Mouse (Mus musculus): Measurements from ENCODE around the gene Msh4. TPM values are rescaled to one million over a fixed set of nuclear protein-coding genes. Genes with fewer than 3 reads are reported as not detected.

Gene Msh4
- polyA plus RNA-seq, 1 experiment from 2014 or later: 0.13 TPM

GRCm38 (mm10) chr3:153908919-153909318, 3.0 kb upstream of the Msh4 start:
- 78% methylated on average over 5 of the region's 5 CpGs for WGBS
- peaks cover 64% of the 10 kb centered on the region for H3K36me3 ChIP-seq
- no peak overlapping the region for H3K9ac ChIP-seq (replicated peaks)
- no peak overlapping the region for H3K4me3 ChIP-seq (replicated peaks)
- no peak overlapping the region for H3K27ac ChIP-seq (replicated peaks)
- H3K4me1 ChIP-seq: peaks cover 50% of the 10 kb centered on the region
- no peaks in the 10 kb centered on the region for H3K9me3 ChIP-seq (replicated peaks)
- no peaks in the 10 kb centered on the region for H3K27me3 ChIP-seq (replicated peaks)
- no peak overlapping the region for H3K4me2 ChIP-seq
- no peak for ATAC-seq (ENCODE audit: low FRiP score)

GRCm38 (mm10) chr3:153905251-153906135, 445 bp downstream of the Msh4 start:
- Histone ChIP-seq H3K27ac (replicated peaks) (no peak overlapping the region), H3K27me3 (replicated peaks) (no peaks in the 10 kb centered on the region), H3K4me3 (replicated peaks) (no peak overlapping the region), H3K9ac (replicated peaks) (no peak overlapping the region), H3K36me3 (peaks cover 66% of the 10 kb centered on the region), H3K4me2 (no peak overlapping the region), H3K4me1 (peaks cover 26% of the 10 kb centered on the region), H3K9me3 (replicated peaks) (no peaks in the 10 kb centered on the region)
- 0 out of 2 replicates have a peak, but pooled peaks have one; percentile 12 for ATAC-seq (ENCODE audit: low FRiP score)
- WGBS: 84% methylated on average over 49 of the region's 49 CpGs

GRCm38 (mm10) chr3:153904586-153904985, 1.4 kb downstream of the Msh4 start:
- ATAC-seq (ENCODE audit: low FRiP score): no peak; the same call in 1 of the 2 replicates

GRCm38 (mm10) chr3:153902595-153902994, 3.3 kb downstream of the Msh4 start:
- H3K27me3 ChIP-seq (replicated peaks): no peaks in the 10 kb centered on the region
- no peak for ATAC-seq (ENCODE audit: low FRiP score)
- H3K4me1 ChIP-seq: no peaks in the 10 kb centered on the region
- H3K4me2 ChIP-seq: no peak overlapping the region
- H3K9me3 ChIP-seq (replicated peaks): no peaks in the 10 kb centered on the region
- no peak overlapping the region for H3K9ac ChIP-seq (replicated peaks)
- H3K27ac ChIP-seq (replicated peaks): no peak overlapping the region
- no peak overlapping the region for H3K4me3 ChIP-seq (replicated peaks)
- WGBS: 72% methylated on average over 3 of the region's 3 CpGs
- peaks cover 39% of the 10 kb centered on the region for H3K36me3 ChIP-seq

More at GRCm38 (mm10) chr3:153904586-153904985, 1.4 kb downstream of the Msh4 start:
- H3K9me3 ChIP-seq (replicated peaks): no peaks in the 10 kb centered on the region
- H3K4me1 ChIP-seq: peaks cover 18% of the 10 kb centered on the region
- H3K27me3 ChIP-seq (replicated peaks): no peaks in the 10 kb centered on the region
- no peak overlapping the region for H3K4me3 ChIP-seq (replicated peaks)
- no peak overlapping the region for H3K9ac ChIP-seq (replicated peaks)
- no peak overlapping the region for H3K4me2 ChIP-seq
- H3K36me3 ChIP-seq: peaks cover 57% of the 10 kb centered on the region
- H3K27ac ChIP-seq (replicated peaks): no peak overlapping the region
- WGBS: 73% methylated on average over 6 of the region's 6 CpGs

GRCm38 (mm10) chr3:153901904-153902303, 4.0 kb downstream of the Msh4 start:
- Histone ChIP-seq H3K4me1 (no peaks in the 10 kb centered on the region), H3K27ac (replicated peaks) (no peak overlapping the region), H3K27me3 (replicated peaks) (no peaks in the 10 kb centered on the region), H3K9me3 (replicated peaks) (no peaks in the 10 kb centered on the region), H3K4me3 (replicated peaks) (no peak overlapping the region), H3K4me2 (no peak overlapping the region), H3K9ac (replicated peaks) (no peak overlapping the region), H3K36me3 (peaks cover 36% of the 10 kb centered on the region)
- 88% methylated on average over 1 of the region's 1 CpGs for WGBS
- no peak for ATAC-seq (ENCODE audit: low FRiP score)

- H3K4me3 ChIP-seq (replicated peaks): no peak overlapping the region
These were observed 8.7 kb downstream of the Msh4 start for GRCm38 (mm10) chr3:153897216-153897615.

GRCm38 (mm10) chr3:153895454-153895853, 10.5 kb downstream of the Msh4 start:
- Histone ChIP-seq H3K4me1 (no peaks in the 10 kb centered on the region), H3K9me3 (replicated peaks) (no peaks in the 10 kb centered on the region), H3K9ac (replicated peaks) (no peak overlapping the region), H3K4me3 (replicated peaks) (no peak overlapping the region), H3K27ac (replicated peaks) (no peak overlapping the region), H3K4me2 (no peak overlapping the region), H3K27me3 (replicated peaks) (no peaks in the 10 kb centered on the region), H3K36me3 (no peaks in the 10 kb centered on the region)
- 73% methylated on average over 3 of the region's 3 CpGs for WGBS
- no peak for ATAC-seq (ENCODE audit: low FRiP score)

More at GRCm38 (mm10) chr3:153897216-153897615, 8.7 kb downstream of the Msh4 start:
- 81% methylated on average over 6 of the region's 6 CpGs for WGBS
- Histone ChIP-seq H3K27me3 (replicated peaks) (no peaks in the 10 kb centered on the region), H3K36me3 (no peaks in the 10 kb centered on the region), H3K9me3 (replicated peaks) (no peaks in the 10 kb centered on the region), H3K4me1 (no peaks in the 10 kb centered on the region), H3K27ac (replicated peaks) (no peak overlapping the region), H3K4me2 (no peak overlapping the region), H3K9ac (replicated peaks) (no peak overlapping the region)
- ATAC-seq (ENCODE audit: low FRiP score): no peak

- Histone ChIP-seq H3K4me1 (no peaks in the 10 kb centered on the region), H3K36me3 (no peaks in the 10 kb centered on the region), H3K27ac (replicated peaks) (no peak overlapping the region), H3K4me2 (no peak overlapping the region), H3K9ac (replicated peaks) (no peak overlapping the region), H3K27me3 (replicated peaks) (no peaks in the 10 kb centered on the region), H3K4me3 (replicated peaks) (no peak overlapping the region), H3K9me3 (replicated peaks) (no peaks in the 10 kb centered on the region)
- WGBS: 82% methylated on average over 7 of the region's 8 CpGs
- ATAC-seq (ENCODE audit: low FRiP score): no peak
These were observed 16.7 kb downstream of the Msh4 start for GRCm38 (mm10) chr3:153889188-153889781.

- no peak overlapping the region for H3K4me3 ChIP-seq (replicated peaks)
- WGBS: 75% methylated on average over 6 of the region's 6 CpGs
- no peaks in the 10 kb centered on the region for H3K4me1 ChIP-seq
- H3K9ac ChIP-seq (replicated peaks): no peak overlapping the region
- ATAC-seq (ENCODE audit: low FRiP score): no peak
- no peak overlapping the region for H3K4me2 ChIP-seq
- no peaks in the 10 kb centered on the region for H3K27me3 ChIP-seq (replicated peaks)
- H3K27ac ChIP-seq (replicated peaks): no peak overlapping the region
- no peaks in the 10 kb centered on the region for H3K36me3 ChIP-seq
- no peaks in the 10 kb centered on the region for H3K9me3 ChIP-seq (replicated peaks)
These were observed 17.8 kb downstream of the Msh4 start for GRCm38 (mm10) chr3:153888141-153888540.

GRCm38 (mm10) chr3:153886296-153886695, 19.6 kb downstream of the Msh4 start:
- ATAC-seq (ENCODE audit: low FRiP score): no peak
- Histone ChIP-seq H3K9me3 (replicated peaks) (no peaks in the 10 kb centered on the region), H3K4me3 (replicated peaks) (no peak overlapping the region), H3K27ac (replicated peaks) (no peak overlapping the region), H3K9ac (replicated peaks) (no peak overlapping the region), H3K4me1 (no peaks in the 10 kb centered on the region), H3K27me3 (replicated peaks) (no peaks in the 10 kb centered on the region), H3K4me2 (no peak overlapping the region), H3K36me3 (no peaks in the 10 kb centered on the region)

- ATAC-seq (ENCODE audit: low FRiP score): no peak
- Histone ChIP-seq H3K36me3 (no peaks in the 10 kb centered on the region), H3K4me1 (peaks cover 10% of the 10 kb centered on the region; the same call in 1 of the 2 replicates), H3K4me3 (replicated peaks) (no peak overlapping the region), H3K9ac (replicated peaks) (no peak overlapping the region), H3K27me3 (replicated peaks) (no peaks in the 10 kb centered on the region), H3K27ac (replicated peaks) (no peak overlapping the region), H3K4me2 (no peak overlapping the region), H3K9me3 (replicated peaks) (no peaks in the 10 kb centered on the region)
- WGBS: 84% methylated on average over 5 of the region's 5 CpGs
These were observed 34.5 kb downstream of the Msh4 start for GRCm38 (mm10) chr3:153871396-153871795.

Data from neural tube, embryonic 15.5 days (tissue).